Mouse (Mus musculus) heart, postnatal 0 days (tissue): Measurements from ENCODE around the gene Hmcn2.

Experiments
- CTCF ChIP-seq: IDR thresholded peaks from 2 replicates; pipeline ENCODE4 v1.5.1; 2016; ENCODE audit warnings: antibody characterized with exemption, control low read depth, low read depth
- EP300 ChIP-seq: IDR thresholded peaks from 2 replicates; pipeline ENCODE4 v1.6.1; 2016; ENCODE audit warnings: antibody characterized with exemption, low read depth

GRCm38 (mm10) chr2:31308257-31308656, 6.0 kb upstream of the Hmcn2 start:
- TF ChIP-seq CTCF, result no peak
- TF ChIP-seq EP300, result no peak
